9 mouse cellular contexts compared by ENCODE assay signal in genomic region chr4:125099458-125099857, GRCm38 (mm10). TPM values are rescaled to one million over a fixed set of nuclear protein-coding genes. Genes with fewer than 3 reads are reported as not detected.
A peak's percentile ranks its signal among the peaks of the same experiment; 100 is the strongest.
DNase-seq lines count a peak whose midpoint lies in the region; TF ChIP-seq lines count a peak whose summit lies in the region.
"Had no signal": no experiment of that assay in that cellular context is flagged by ENCODE, and none has a peak within 500 bp of the region (broad histone marks: within the 10 kb centered on the region; RNA-seq: fewer than 3 reads in every experiment).

No protein-coding gene starts in this region.

- no peak overlapping the region for H3K27ac ChIP-seq in left cerebral cortex, adult 2 months
- H3K27ac ChIP-seq: macrophage had no signal

- intact Hi-C loops in left cerebral cortex, adult 2 months (cut with DNase I): no loop called here

- DNase-seq in WW6 (ENCODE audit: low read depth, low spot score): peak; percentile 57
- peak; percentile 89 to 96 for DNase-seq in cerebellum, postnatal 14 days
- DNase-seq in frontal cortex, postnatal 36 days (ENCODE audit: low spot score in 2 of 2): peak; percentile 82 to 87
- peak; percentile 94 for DNase-seq in induced T-regulatory cell, adult 2 months (ENCODE audit: low read depth)
- DNase-seq in left cerebral cortex, adult 2 months (ENCODE audit: extremely low spot score in 1 of 2, low spot score in 2 of 2): peak; percentile 71 to 86
- peak; percentile 89 for DNase-seq in mesoderm, embryonic 11.5 days (ENCODE audit: low read depth, low spot score)
- peak; percentile 46 to 58 for DNase-seq in right cerebral cortex, postnatal 36 days (ENCODE audit: low spot score in 2 of 2)
- DNase-seq in urinary bladder, postnatal 4 days (ENCODE audit: low spot score in 2 of 2): peak; percentile 63 to 85

- no peak overlapping the region for H3K4me3 ChIP-seq in left cerebral cortex, adult 2 months

- peak; percentile 97 for TF ChIP-seq CTCF in left cerebral cortex, adult 2 months (IDR thresholded peaks at IDR 0.05)

RNA-seq across cellular contexts. Expression of gene Meaf6, which starts 14.5 kb away (rescaled TPM):
- total RNA-seq in left cerebral cortex, adult 2 months (2021): 100 to 1,000 TPM; 132 to 138 TPM

RNA-seq across cellular contexts. Expression of gene Zc3h12a, which starts 28.2 kb away (rescaled TPM):
- total RNA-seq in left cerebral cortex, adult 2 months (2021): under 1 TPM; 0.79 to 1.00 TPM

RNA-seq across cellular contexts. Expression of gene Snip1, which starts 33.0 kb away (rescaled TPM):
- total RNA-seq in left cerebral cortex, adult 2 months (2021): 10 to 100 TPM; 15.2 to 16.1 TPM

RNA-seq across cellular contexts. Expression of gene Dnali1, which starts 34.0 kb away (rescaled TPM):
- total RNA-seq in left cerebral cortex, adult 2 months (2021): under 1 TPM; 0.27 to 0.37 TPM
